ENCODE assay signal across 14 mouse cellular contexts in genomic region chr4:125568210-125568609, GRCm38 (mm10).
DNase-seq lines count a peak whose midpoint lies in the region; ATAC-seq lines count a peak whose summit lies in the region.
"Had no signal": no experiment of that assay in that cellular context is flagged by ENCODE, and none has a peak within 500 bp of the region (broad histone marks: within the 10 kb centered on the region; RNA-seq: fewer than 3 reads in every experiment).

No protein-coding gene starts in this region.

- H3K36me3 ChIP-seq in forebrain, embryonic 14.5 days (ENCODE audit: control insufficient read depth, insufficient read depth, low read length), result no peaks in the 10 kb centered on the region
- no peaks in the 10 kb centered on the region for H3K36me3 ChIP-seq in forebrain, embryonic 10.5 days (replicated peaks)
- H3K36me3 ChIP-seq in forebrain, embryonic 16.5 days (ENCODE audit: control insufficient read depth, insufficient read depth), result no peaks in the 10 kb centered on the region
- no peaks in the 10 kb centered on the region for H3K36me3 ChIP-seq in forebrain, embryonic 11.5 days (ENCODE audit: control insufficient read depth, insufficient read depth, low read length)
- H3K36me3 ChIP-seq: embryonic facial prominence, embryonic 10.5 days; embryonic facial prominence, embryonic 12.5 days had no signal

- H3K27ac ChIP-seq in forebrain, embryonic 14.5 days (ENCODE audit: low read depth, low read length), result no peak overlapping the region
- H3K27ac ChIP-seq in forebrain, embryonic 10.5 days, result no peak overlapping the region
- no peak overlapping the region for H3K27ac ChIP-seq in forebrain, embryonic 16.5 days (ENCODE audit: low read length)
- no peak overlapping the region for H3K27ac ChIP-seq in forebrain, embryonic 11.5 days (ENCODE audit: low read depth, low read length)
- H3K27ac ChIP-seq: embryonic facial prominence, embryonic 10.5 days; embryonic facial prominence, embryonic 12.5 days had no signal

- no peaks in the 10 kb centered on the region for H3K9me3 ChIP-seq in forebrain, embryonic 14.5 days (replicated peaks; ENCODE audit: control insufficient read depth, low read length)
- H3K9me3 ChIP-seq in forebrain, embryonic 10.5 days, result no peaks in the 10 kb centered on the region
- no peaks in the 10 kb centered on the region for H3K9me3 ChIP-seq in forebrain, embryonic 16.5 days (ENCODE audit: control insufficient read depth, low read length)
- H3K9me3 ChIP-seq in forebrain, embryonic 11.5 days (ENCODE audit: control insufficient read depth, low read length), result no peaks in the 10 kb centered on the region
- H3K9me3 ChIP-seq: embryonic facial prominence, embryonic 10.5 days; embryonic facial prominence, embryonic 12.5 days had no signal

- peaks cover 2% of the 10 kb centered on the region; the same call in 1 of the 2 replicates for H3K27me3 ChIP-seq in forebrain, embryonic 14.5 days (replicated peaks; ENCODE audit: control insufficient read depth, insufficient read depth, low read length)
- peaks cover 60% of the 10 kb centered on the region for H3K27me3 ChIP-seq in forebrain, embryonic 10.5 days (ENCODE audit: poor library complexity, severe bottlenecking)
- H3K27me3 ChIP-seq in forebrain, embryonic 16.5 days (replicated peaks; ENCODE audit: control insufficient read depth, insufficient read depth, low read length), result 0 out of 2 replicates have a peak, but pooled peaks cover 2% of the 10 kb centered on the region
- H3K27me3 ChIP-seq in forebrain, embryonic 11.5 days (ENCODE audit: control insufficient read depth, insufficient read depth, low read length), result no peaks in the 10 kb centered on the region

- WGBS in forebrain, embryonic 14.5 days, result 64% methylated on average over 6 of the region's 6 CpGs
- 91% methylated on average over 6 of the region's 6 CpGs for WGBS in forebrain, embryonic 10.5 days
- 58% methylated on average over 6 of the region's 6 CpGs for WGBS in forebrain, embryonic 16.5 days
- WGBS in forebrain, embryonic 11.5 days, result 91% methylated on average over 6 of the region's 6 CpGs

- no peak overlapping the region for H3K9ac ChIP-seq in forebrain, embryonic 14.5 days (ENCODE audit: low read length)
- H3K9ac ChIP-seq in forebrain, embryonic 16.5 days (replicated peaks; ENCODE audit: low read depth, low read length), result no peak overlapping the region
- H3K9ac ChIP-seq in forebrain, embryonic 11.5 days (ENCODE audit: low read length), result no peak overlapping the region
- H3K9ac ChIP-seq: embryonic facial prominence, embryonic 12.5 days had no signal

- H3K4me2 ChIP-seq in forebrain, embryonic 14.5 days (ENCODE audit: low read length), result no peak overlapping the region
- no peak overlapping the region for H3K4me2 ChIP-seq in forebrain, embryonic 16.5 days (ENCODE audit: low read length)
- no peak overlapping the region for H3K4me2 ChIP-seq in forebrain, embryonic 11.5 days (ENCODE audit: low read depth, low read length, severe bottlenecking)
- H3K4me2 ChIP-seq: embryonic facial prominence, embryonic 12.5 days had no signal

- ATAC-seq in forebrain, embryonic 14.5 days, result peak; percentile 43; the same call in 1 of the 2 replicates
- peak; percentile 54 for ATAC-seq in forebrain, embryonic 16.5 days
- ATAC-seq in forebrain, embryonic 11.5 days (replicated peaks; ENCODE audit: low FRiP score), result no peak

- no peak overlapping the region for H3K4me3 ChIP-seq in forebrain, embryonic 14.5 days (ENCODE audit: low read depth, low read length)
- H3K4me3 ChIP-seq in forebrain, embryonic 10.5 days, result no peak overlapping the region
- no peak overlapping the region for H3K4me3 ChIP-seq in forebrain, embryonic 16.5 days (replicated peaks; ENCODE audit: low read length)
- no peak overlapping the region for H3K4me3 ChIP-seq in forebrain, embryonic 11.5 days (ENCODE audit: low read depth, low read length)
- H3K4me3 ChIP-seq: embryonic facial prominence, embryonic 10.5 days; embryonic facial prominence, embryonic 12.5 days had no signal

- H3K4me1 ChIP-seq in forebrain, embryonic 14.5 days (ENCODE audit: control insufficient read depth, insufficient read depth, low read length), result peaks cover 21% of the 10 kb centered on the region
- peaks cover 71% of the 10 kb centered on the region for H3K4me1 ChIP-seq in forebrain, embryonic 10.5 days
- peaks cover 26% of the 10 kb centered on the region for H3K4me1 ChIP-seq in forebrain, embryonic 16.5 days (replicated peaks; ENCODE audit: control insufficient read depth, insufficient read depth, low read length)
- peaks cover 20% of the 10 kb centered on the region for H3K4me1 ChIP-seq in forebrain, embryonic 11.5 days (replicated peaks; ENCODE audit: control insufficient read depth, insufficient read depth, low read length)

- no peak for DNase-seq in forebrain, embryonic 14.5 days (ENCODE audit: low spot score)
- DNase-seq in forebrain, embryonic 10.5 days (ENCODE audit: extremely low spot score, low spot score), result no peak
- DNase-seq in forebrain, embryonic 11.5 days (ENCODE audit: low spot score), result no peak
- DNase-seq in heart, adult 9 months (ENCODE audit: low spot score in 2 of 2), result no peak
- DNase-seq: adrenal gland, adult 2 months; adrenal gland, postnatal 10 days; adrenal gland, postnatal 25 days; cerebellum, adult 11-12 months; cerebellum, adult 2 months; cerebellum, adult 9-10 months; cerebellum, postnatal 25 days had no signal
